Mouse (Mus musculus) embryo, embryonic 11 days (tissue): ENCODE data around the gene Ppm1l.
"Not testable (repeated sequence)": the region's sequence is repeated elsewhere in the genome, so short reads cannot be mapped to it uniquely, and the experiment has no call there.

Experiments
- DNase-seq: peaks from one replicate; pipeline ENCODE4 v3.0.0-alpha.2; 2015

Ppm1l gene

GRCm38 (mm10) chr3:69374538-69374937, 57.9 kb downstream of the Ppm1l start:
- DNase-seq: no peak

- DNase-seq: no peak
Measured at GRCm38 (mm10) chr3:69374983-69375382, 58.3 kb downstream of the Ppm1l start.

- no peak for DNase-seq
Measured at GRCm38 (mm10) chr3:69381213-69381612, 64.6 kb downstream of the Ppm1l start.

GRCm38 (mm10) chr3:69391834-69392233, 75.2 kb downstream of the Ppm1l start:
- DNase-seq: not testable (repeated sequence)

GRCm38 (mm10) chr3:69392298-69392697, 75.6 kb downstream of the Ppm1l start:
- no peak for DNase-seq

GRCm38 (mm10) chr3:69393079-69393478, 76.4 kb downstream of the Ppm1l start:
- DNase-seq: no peak

GRCm38 (mm10) chr3:69393991-69394390, 77.3 kb downstream of the Ppm1l start:
- DNase-seq: no peak

- no peak for DNase-seq
Measured at GRCm38 (mm10) chr3:69395084-69395483, 78.4 kb downstream of the Ppm1l start.

GRCm38 (mm10) chr3:69397733-69398132, 81.1 kb downstream of the Ppm1l start:
- DNase-seq: no peak

GRCm38 (mm10) chr3:69399336-69399735, 82.7 kb downstream of the Ppm1l start:
- no peak for DNase-seq

- no peak for DNase-seq
Measured at GRCm38 (mm10) chr3:69403196-69403595, 86.5 kb downstream of the Ppm1l start.

- DNase-seq: peak; percentile 73
Measured at GRCm38 (mm10) chr3:69406210-69406895, 89.7 kb downstream of the Ppm1l start.

- no peak for DNase-seq
Measured at GRCm38 (mm10) chr3:69408064-69408463, 91.4 kb downstream of the Ppm1l start.

- DNase-seq: no peak
Measured at GRCm38 (mm10) chr3:69416112-69416511, 99.5 kb downstream of the Ppm1l start.

- no peak for DNase-seq
Measured at GRCm38 (mm10) chr3:69422741-69423140, 106.1 kb downstream of the Ppm1l start.

GRCm38 (mm10) chr3:69423371-69423770, 106.7 kb downstream of the Ppm1l start:
- no peak for DNase-seq

- DNase-seq: not testable (repeated sequence)
Measured at GRCm38 (mm10) chr3:69424781-69425180, 108.1 kb downstream of the Ppm1l start.

- DNase-seq: no peak
Measured at GRCm38 (mm10) chr3:69427259-69427658, 110.6 kb downstream of the Ppm1l start.

- no peak for DNase-seq
Measured at GRCm38 (mm10) chr3:69428221-69428620, 111.6 kb downstream of the Ppm1l start.

- no peak for DNase-seq
Measured at GRCm38 (mm10) chr3:69429319-69429718, 112.7 kb downstream of the Ppm1l start.

- no peak for DNase-seq
Measured at GRCm38 (mm10) chr3:69433580-69433979, 116.9 kb downstream of the Ppm1l start.

GRCm38 (mm10) chr3:69438773-69439514, 122.3 kb downstream of the Ppm1l start:
- no peak for DNase-seq

GRCm38 (mm10) chr3:69440761-69441160, 124.1 kb downstream of the Ppm1l start:
- DNase-seq: no peak

- no peak for DNase-seq
Measured at GRCm38 (mm10) chr3:69446989-69447388, 130.3 kb downstream of the Ppm1l start.
